Mouse (Mus musculus): ENCODE results near the gene Rora. TPM values are rescaled to one million over a fixed set of nuclear protein-coding genes. Genes with fewer than 3 reads are reported as not detected.

Gene Rora
- polyA plus RNA-seq, 2 experiments = 4.5 to 10.1 TPM

GRCm38 (mm10) chr9:68987290-68988042 is 333.9 kb downstream of the Rora start:
- Histone ChIP-seq H3K4me3 (replicated peaks; ENCODE audit: low read length) (no peak overlapping the region), H3K27me3 (ENCODE audit: control insufficient read depth, insufficient read depth, low read length) (no peaks in the 10 kb centered on the region), H3K27ac (replicated peaks; ENCODE audit: low read depth, low read length) (no peak overlapping the region), H3K9ac (ENCODE audit: low read depth, low read length, severe bottlenecking) (no peak overlapping the region), H3K9me3 (ENCODE audit: control insufficient read depth, low read length) (no peaks in the 10 kb centered on the region), H3K36me3 (ENCODE audit: control insufficient read depth, insufficient read depth, low read length) (no peaks in the 10 kb centered on the region), H3K4me2 (replicated peaks; ENCODE audit: low read depth, low read length, severe bottlenecking) (no peak overlapping the region), H3K4me1 (ENCODE audit: control insufficient read depth, insufficient read depth, low read length) (peaks cover 25% of the 10 kb centered on the region)
- WGBS = 59% methylated on average over 6 of the region's 6 CpGs
- ATAC-seq (ENCODE audit: low FRiP score, low read depth) (no peak), DNase-seq (ENCODE audit: low spot score) (no peak)
- TF ChIP-seq POLR2A (IDR thresholded peaks at IDR 0.05; ENCODE audit: borderline replicate concordance, extremely low read depth, insufficient read depth, insufficient read length) = no peak

GRCm38 (mm10) chr9:68988162-68988911 is 334.8 kb downstream of the Rora start:
- no peaks in the 10 kb centered on the region for H3K27me3 ChIP-seq (ENCODE audit: control insufficient read depth, insufficient read depth, low read length)
- no peaks in the 10 kb centered on the region for H3K36me3 ChIP-seq (ENCODE audit: control insufficient read depth, insufficient read depth, low read length)
- no peak overlapping the region for H3K9ac ChIP-seq (ENCODE audit: low read depth, low read length, severe bottlenecking)
- no peak overlapping the region for H3K4me3 ChIP-seq (replicated peaks; ENCODE audit: low read length)
- no peak for DNase-seq (ENCODE audit: low spot score)
- H3K4me1 ChIP-seq (ENCODE audit: control insufficient read depth, insufficient read depth, low read length) = peaks cover 25% of the 10 kb centered on the region
- H3K27ac ChIP-seq (replicated peaks; ENCODE audit: low read depth, low read length) = no peak overlapping the region
- no peak for ATAC-seq (ENCODE audit: low FRiP score, low read depth)
- no peak overlapping the region for H3K4me2 ChIP-seq (replicated peaks; ENCODE audit: low read depth, low read length, severe bottlenecking)
- 86% methylated on average over 13 of the region's 13 CpGs for WGBS
- no peaks in the 10 kb centered on the region for H3K9me3 ChIP-seq (ENCODE audit: control insufficient read depth, low read length)
- no peak for TF ChIP-seq POLR2A (IDR thresholded peaks at IDR 0.05; ENCODE audit: borderline replicate concordance, extremely low read depth, insufficient read depth, insufficient read length)

GRCm38 (mm10) chr9:68989885-68990449 is 336.4 kb downstream of the Rora start:
- H3K36me3 ChIP-seq (ENCODE audit: control insufficient read depth, insufficient read depth, low read length) = no peaks in the 10 kb centered on the region
- H3K27ac ChIP-seq (replicated peaks; ENCODE audit: low read depth, low read length) = no peak overlapping the region
- DNase-seq (ENCODE audit: low spot score) = no peak
- H3K4me1 ChIP-seq (ENCODE audit: control insufficient read depth, insufficient read depth, low read length) = peaks cover 24% of the 10 kb centered on the region
- no peak for ATAC-seq (ENCODE audit: low FRiP score, low read depth)
- no peak overlapping the region for H3K4me2 ChIP-seq (replicated peaks; ENCODE audit: low read depth, low read length, severe bottlenecking)
- TF ChIP-seq POLR2A (IDR thresholded peaks at IDR 0.05; ENCODE audit: borderline replicate concordance, extremely low read depth, insufficient read depth, insufficient read length) = no peak
- no peaks in the 10 kb centered on the region for H3K27me3 ChIP-seq (ENCODE audit: control insufficient read depth, insufficient read depth, low read length)
- H3K4me3 ChIP-seq (replicated peaks; ENCODE audit: low read length) = no peak overlapping the region
- WGBS = 72% methylated on average over 7 of the region's 7 CpGs
- no peaks in the 10 kb centered on the region for H3K9me3 ChIP-seq (ENCODE audit: control insufficient read depth, low read length)
- H3K9ac ChIP-seq (ENCODE audit: low read depth, low read length, severe bottlenecking) = no peak overlapping the region

GRCm38 (mm10) chr9:68993881-68994280 is 340.3 kb downstream of the Rora start:
- WGBS = 75% methylated on average over 2 of the region's 2 CpGs
- Histone ChIP-seq H3K4me1 (ENCODE audit: control insufficient read depth, insufficient read depth, low read length) (no peaks in the 10 kb centered on the region), H3K36me3 (ENCODE audit: control insufficient read depth, insufficient read depth, low read length) (no peaks in the 10 kb centered on the region), H3K4me2 (replicated peaks; ENCODE audit: low read depth, low read length, severe bottlenecking) (no peak overlapping the region), H3K27ac (replicated peaks; ENCODE audit: low read depth, low read length) (no peak overlapping the region), H3K27me3 (ENCODE audit: control insufficient read depth, insufficient read depth, low read length) (no peaks in the 10 kb centered on the region), H3K4me3 (replicated peaks; ENCODE audit: low read length) (no peak overlapping the region), H3K9me3 (ENCODE audit: control insufficient read depth, low read length) (peaks cover 5% of the 10 kb centered on the region; the same call in 1 of the 2 replicates), H3K9ac (ENCODE audit: low read depth, low read length, severe bottlenecking) (no peak overlapping the region)
- DNase-seq (ENCODE audit: low spot score) = no peak
- no peak for ATAC-seq (ENCODE audit: low FRiP score, low read depth)
- no peak for TF ChIP-seq POLR2A (IDR thresholded peaks at IDR 0.05; ENCODE audit: borderline replicate concordance, extremely low read depth, insufficient read depth, insufficient read length)

GRCm38 (mm10) chr9:68998961-68999360 is 345.4 kb downstream of the Rora start:
- Histone ChIP-seq H3K9me3 (ENCODE audit: control insufficient read depth, low read length) (peaks cover 5% of the 10 kb centered on the region; the same call in 1 of the 2 replicates), H3K27me3 (ENCODE audit: control insufficient read depth, insufficient read depth, low read length) (no peaks in the 10 kb centered on the region), H3K9ac (ENCODE audit: low read depth, low read length, severe bottlenecking) (no peak overlapping the region), H3K27ac (replicated peaks; ENCODE audit: low read depth, low read length) (no peak overlapping the region), H3K4me2 (replicated peaks; ENCODE audit: low read depth, low read length, severe bottlenecking) (no peak overlapping the region), H3K4me3 (replicated peaks; ENCODE audit: low read length) (no peak overlapping the region), H3K36me3 (ENCODE audit: control insufficient read depth, insufficient read depth, low read length) (no peaks in the 10 kb centered on the region), H3K4me1 (ENCODE audit: control insufficient read depth, insufficient read depth, low read length) (no peaks in the 10 kb centered on the region)
- TF ChIP-seq POLR2A (IDR thresholded peaks at IDR 0.05; ENCODE audit: borderline replicate concordance, extremely low read depth, insufficient read depth, insufficient read length) = no peak
- no peak for DNase-seq (ENCODE audit: low spot score)
- 57% methylated on average over 9 of the region's 9 CpGs for WGBS
- ATAC-seq (ENCODE audit: low FRiP score, low read depth) = peak; percentile 30
